Mouse (Mus musculus) hindbrain, embryonic 16.5 days (tissue): ENCODE results near the gene Mcfd2. TPM values are rescaled to one million over a fixed set of nuclear protein-coding genes. Genes with fewer than 3 reads are reported as not detected.

Source experiments
- ATAC-seq: fragments of 200-750 bp; cut with Nextera tagmentation; 2 replicates; pipeline ENCODE4 v1.8.0; 2017; ENCODE audit warnings: moderate TSS enrichment, moderate library complexity
- H3K27ac ChIP-seq: fragments of 300-500 bp; sonication (generic); 2 replicates; pipeline ENCODE4 v1.5.1; 2014; ENCODE audit warnings: low read depth, mild to moderate bottlenecking, control low read depth, low read length, moderate library complexity
- H3K27me3 ChIP-seq: fragments of 300-500 bp; sonication (generic); replicated peaks from 2 replicates; pipeline ENCODE4 v1.6.1; 2014; ENCODE audit warnings: low read length; ENCODE audit not compliant: control insufficient read depth, insufficient read depth
- H3K36me3 ChIP-seq: fragments of 300-500 bp; sonication (generic); 2 replicates; pipeline ENCODE4 v1.6.1; 2014; ENCODE audit warnings: mild to moderate bottlenecking, low read length, moderate library complexity, mixed read lengths; ENCODE audit not compliant: control insufficient read depth, insufficient read depth
- H3K4me1 ChIP-seq: fragments of 300-500 bp; sonication (generic); 2 replicates; pipeline ENCODE4 v1.6.1; 2014; ENCODE audit warnings: low read depth, low read length; ENCODE audit not compliant: control insufficient read depth, insufficient read depth
- H3K4me2 ChIP-seq: fragments of 300-500 bp; sonication (generic); 2 replicates; pipeline ENCODE4 v1.6.1; 2014; ENCODE audit warnings: mild to moderate bottlenecking, low read length, control low read depth, moderate library complexity
- H3K4me3 ChIP-seq: fragments of 300-500 bp; sonication (generic); 2 replicates; pipeline ENCODE4 v1.5.1; 2014; ENCODE audit warnings: mild to moderate bottlenecking, low read length, control low read depth, moderate library complexity
- H3K9ac ChIP-seq: fragments of 300-500 bp; sonication (generic); 2 replicates; pipeline ENCODE4 v1.6.1; 2014; ENCODE audit warnings: low read depth, mild to moderate bottlenecking, control low read depth, low read length, moderate library complexity
- H3K9me3 ChIP-seq: fragments of 300-500 bp; sonication (generic); 2 replicates; pipeline ENCODE4 v1.6.1; 2014; ENCODE audit warnings: mild to moderate bottlenecking, low read length, moderate library complexity; ENCODE audit not compliant: control insufficient read depth
- WGBS: fragments of 180-500 bp; shearing (Covaris S2); extraction: QIAGEN DNeasy Blood & Tissue Kit; methylation state at CpG from one replicate; pipeline ENCODE4 v1.1.7; 2014; 5-methylcytosine and 5-hydroxymethylcytosine counted together
- polyA plus RNA-seq: library from polyadenylated mRNA; unstranded; fragments of >200 nt; fragmentation: Nextera tagmentation; extraction: Ambion mirVana; gene quantifications from 2 replicates; pipeline ENCODE4 v1.2.1, GENCODE M21; 2015

The Mcfd2 gene
- polyA plus RNA-seq, 1 experiment from 2014 or later, result 48.1 TPM

- peaks cover 9% of the 10 kb centered on the region for H3K4me1 ChIP-seq
- WGBS, result 93% methylated on average over 11 of the region's 11 CpGs
Measured at GRCm38 (mm10) chr17:87264054-87264830, 1.5 kb downstream of the Mcfd2 start.

GRCm38 (mm10) chr17:87263401-87263800, 2.3 kb downstream of the Mcfd2 start:
- Histone ChIP-seq H3K4me1 (peaks cover 9% of the 10 kb centered on the region), H3K27me3 (no peaks in the 10 kb centered on the region), H3K9me3 (peaks cover 2% of the 10 kb centered on the region; the same call in 1 of the 2 replicates), H3K9ac (no peak overlapping the region), H3K27ac (no peak overlapping the region), H3K4me3 (no peak overlapping the region), H3K4me2 (no peak overlapping the region), H3K36me3 (0 out of 2 replicates have a peak, but pooled peaks cover 2% of the 10 kb centered on the region)
- WGBS, result 95% methylated on average over 6 of the region's 6 CpGs
- no peak for ATAC-seq

More at GRCm38 (mm10) chr17:87264054-87264830, 1.5 kb downstream of the Mcfd2 start:
- Histone ChIP-seq H3K9me3 (peaks cover 2% of the 10 kb centered on the region; the same call in 1 of the 2 replicates), H3K4me3 (peak overlapping the region; percentile 76; the same call in 1 of the 2 replicates), H3K27ac (no peak overlapping the region), H3K4me2 (peak overlapping the region; percentile 61), H3K36me3 (0 out of 2 replicates have a peak, but pooled peaks cover 2% of the 10 kb centered on the region), H3K27me3 (no peaks in the 10 kb centered on the region), H3K9ac (no peak overlapping the region)
- ATAC-seq, result no peak

- Histone ChIP-seq H3K4me3 (no peak overlapping the region), H3K36me3 (peaks cover 19% of the 10 kb centered on the region), H3K27me3 (no peaks in the 10 kb centered on the region), H3K27ac (no peak overlapping the region), H3K9ac (no peak overlapping the region), H3K4me2 (no peak overlapping the region), H3K4me1 (no peaks in the 10 kb centered on the region), H3K9me3 (peaks cover 2% of the 10 kb centered on the region; the same call in 1 of the 2 replicates)
- ATAC-seq, result no peak
- WGBS, result 74% methylated on average over 16 of the region's 16 CpGs
Measured at GRCm38 (mm10) chr17:87255672-87256071, 10.1 kb downstream of the Mcfd2 start.

- no peak for ATAC-seq
- Histone ChIP-seq H3K9ac (no peak overlapping the region), H3K4me2 (no peak overlapping the region), H3K9me3 (no peaks in the 10 kb centered on the region), H3K27me3 (no peaks in the 10 kb centered on the region), H3K4me1 (no peaks in the 10 kb centered on the region), H3K27ac (no peak overlapping the region), H3K36me3 (peaks cover 19% of the 10 kb centered on the region), H3K4me3 (no peak overlapping the region)
- WGBS, result 73% methylated on average over 8 of the region's 8 CpGs
Measured at GRCm38 (mm10) chr17:87254384-87254783, 11.4 kb downstream of the Mcfd2 start.

GRCm38 (mm10) chr17:87246103-87246502, 19.6 kb downstream of the Mcfd2 start:
- Histone ChIP-seq H3K9me3 (no peaks in the 10 kb centered on the region), H3K36me3 (no peaks in the 10 kb centered on the region), H3K4me3 (no peak overlapping the region), H3K4me1 (no peaks in the 10 kb centered on the region), H3K4me2 (no peak overlapping the region), H3K27me3 (no peaks in the 10 kb centered on the region), H3K9ac (no peak overlapping the region), H3K27ac (no peak overlapping the region)
- ATAC-seq, result no peak
- 69% methylated on average over 9 of the region's 9 CpGs for WGBS

GRCm38 (mm10) chr17:87237826-87238225, 27.9 kb downstream of the Mcfd2 start:
- no peak overlapping the region for H3K27ac ChIP-seq
- H3K4me1 ChIP-seq, result no peaks in the 10 kb centered on the region
- H3K9ac ChIP-seq, result no peak overlapping the region
- no peak overlapping the region for H3K4me2 ChIP-seq
- H3K9me3 ChIP-seq, result no peaks in the 10 kb centered on the region
- ATAC-seq, result no peak
- H3K27me3 ChIP-seq, result no peaks in the 10 kb centered on the region
- whole genome bisulfite sequencing, result 85% methylated on average over 11 of the region's 11 CpGs
- no peaks in the 10 kb centered on the region for H3K36me3 ChIP-seq
- no peak overlapping the region for H3K4me3 ChIP-seq

GRCm38 (mm10) chr17:87236725-87237650, 28.7 kb downstream of the Mcfd2 start:
- Histone ChIP-seq H3K36me3 (no peaks in the 10 kb centered on the region), H3K27ac (no peak overlapping the region), H3K4me1 (no peaks in the 10 kb centered on the region), H3K9me3 (no peaks in the 10 kb centered on the region), H3K27me3 (no peaks in the 10 kb centered on the region), H3K4me3 (no peak overlapping the region), H3K9ac (no peak overlapping the region), H3K4me2 (no peak overlapping the region)
- no peak; the same call in 1 of the 2 replicates for ATAC-seq
- WGBS, result 49% methylated on average over 18 of the region's 18 CpGs

GRCm38 (mm10) chr17:87235019-87235418, 30.7 kb downstream of the Mcfd2 start:
- Histone ChIP-seq H3K27ac (no peak overlapping the region), H3K27me3 (no peaks in the 10 kb centered on the region), H3K36me3 (no peaks in the 10 kb centered on the region), H3K9me3 (no peaks in the 10 kb centered on the region), H3K4me3 (no peak overlapping the region), H3K9ac (no peak overlapping the region), H3K4me1 (no peaks in the 10 kb centered on the region), H3K4me2 (no peak overlapping the region)
- 91% methylated on average over 6 of the region's 6 CpGs for WGBS
- ATAC-seq, result no peak

- ATAC-seq, result no peak
- H3K4me2 ChIP-seq, result no peak overlapping the region
- no peaks in the 10 kb centered on the region for H3K4me1 ChIP-seq
- no peak overlapping the region for H3K27ac ChIP-seq
- H3K4me3 ChIP-seq, result no peak overlapping the region
- no peak overlapping the region for H3K9ac ChIP-seq
- H3K9me3 ChIP-seq, result no peaks in the 10 kb centered on the region
- 73% methylated on average over 4 of the region's 4 CpGs for WGBS
- no peaks in the 10 kb centered on the region for H3K27me3 ChIP-seq
- H3K36me3 ChIP-seq, result no peaks in the 10 kb centered on the region
Measured at GRCm38 (mm10) chr17:87227878-87228277, 37.9 kb downstream of the Mcfd2 start.
